Mouse (Mus musculus) erythroblast, embryonic 14.5 days (primary cell): ENCODE results near the gene Uaca.

Source experiments
- GATA1 ChIP-seq: IDR thresholded peaks from 2 replicates; pipeline ENCODE4 v1.6.1; 2012; ENCODE audit warnings: low read length, inconsistent platforms, mixed read lengths
- TAL1 ChIP-seq: IDR thresholded peaks from 3 replicates; pipeline ENCODE4 v1.6.1; 2012; ENCODE audit warnings: low read length, inconsistent platforms, mixed read lengths

GRCm38 (mm10) chr9:60899797-60900459 lies 105.6 kb downstream of the Uaca start:
- no peak for TF ChIP-seq GATA1
- no peak for TF ChIP-seq TAL1
